Mouse (Mus musculus): ENCODE data around the gene Usp7. TPM values are rescaled to one million over a fixed set of nuclear protein-coding genes. Genes with fewer than 3 reads are reported as not detected.
A peak's percentile ranks its signal among the peaks of the same experiment; 100 is the strongest.

Gene Usp7
- polyA plus RNA-seq, 1 experiment from 2014 or later = 22.7 TPM

DNA sequence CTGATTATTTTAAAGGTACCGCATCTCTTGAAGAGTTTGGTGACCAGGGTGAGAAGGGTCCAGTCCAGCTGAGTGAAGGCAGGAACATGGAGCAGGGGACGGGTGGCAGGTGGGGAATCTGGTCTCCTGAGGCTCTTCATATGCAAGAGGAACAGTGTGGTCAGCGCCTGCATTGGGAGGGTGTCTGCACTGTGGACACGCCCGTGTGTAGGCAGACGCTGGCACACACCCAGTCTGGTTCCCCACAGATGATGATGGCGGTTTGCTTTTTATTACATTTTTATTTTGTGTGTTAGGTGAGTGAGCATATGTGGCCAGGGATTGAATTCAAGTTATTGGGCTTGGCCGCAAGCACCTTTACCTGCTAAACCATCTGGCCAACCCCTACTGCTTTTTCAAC lies 116.5 kb downstream of the Usp7 start:
- no peak for TF ChIP-seq CTCF (IDR thresholded peaks at IDR 0.05; ENCODE audit: low read depth)
- no peaks in the 10 kb centered on the region for H3K27me3 ChIP-seq (ENCODE audit: insufficient read depth, low read length)
- no peak for ATAC-seq (replicated peaks; ENCODE audit: low FRiP score, low read depth)
- H3K4me2 ChIP-seq (ENCODE audit: low read length) = no peak overlapping the region
- H3K9ac ChIP-seq (ENCODE audit: low read depth, low read length) = no peak overlapping the region
- WGBS = 84% methylated on average over 8 of the region's 8 CpGs
- no peaks in the 10 kb centered on the region for H3K36me3 ChIP-seq (ENCODE audit: insufficient read depth, low read length)
- DNase-seq (ENCODE audit: low spot score) = no peak
- no peak overlapping the region for H3K27ac ChIP-seq
- peaks cover 7% of the 10 kb centered on the region; the same call in 1 of the 2 replicates for H3K4me1 ChIP-seq (replicated peaks; ENCODE audit: insufficient read depth, low read length)
- H3K9me3 ChIP-seq (replicated peaks; ENCODE audit: low read length) = no peaks in the 10 kb centered on the region
- no peak overlapping the region for H3K4me3 ChIP-seq (replicated peaks; ENCODE audit: low read depth, low read length)

DNA sequence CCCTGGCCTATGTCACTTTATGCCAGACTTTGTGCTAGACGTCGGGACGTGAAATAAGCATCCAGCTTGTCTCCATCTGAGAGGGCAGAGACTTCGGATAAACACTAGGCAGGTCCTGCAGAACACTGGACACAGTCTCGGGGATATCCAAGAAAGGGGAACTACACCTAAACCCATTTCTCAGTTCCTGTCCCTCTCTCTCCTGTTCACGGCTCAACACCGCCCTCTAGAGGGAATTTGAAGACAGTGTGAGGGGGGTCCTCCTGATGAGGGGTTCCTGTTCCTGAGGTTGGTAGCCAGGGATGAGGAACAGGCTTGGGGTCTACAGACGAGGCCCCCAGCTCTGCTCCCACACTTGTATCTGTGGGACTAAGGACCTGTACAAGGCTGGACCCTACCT lies 117.9 kb downstream of the Usp7 start:
- 6% methylated on average over 8 of the region's 8 CpGs for whole genome bisulfite sequencing
- no peak overlapping the region for H3K27ac ChIP-seq
- no peaks in the 10 kb centered on the region for H3K27me3 ChIP-seq (ENCODE audit: insufficient read depth, low read length)
- H3K9ac ChIP-seq (ENCODE audit: low read depth, low read length) = no peak overlapping the region
- ATAC-seq (replicated peaks; ENCODE audit: low FRiP score, low read depth) (no peak), DNase-seq (ENCODE audit: low spot score) (peak; percentile 78)
- H3K36me3 ChIP-seq (ENCODE audit: insufficient read depth, low read length) = no peaks in the 10 kb centered on the region
- H3K4me3 ChIP-seq (replicated peaks; ENCODE audit: low read depth, low read length) = no peak overlapping the region
- TF ChIP-seq CTCF (IDR thresholded peaks at IDR 0.05; ENCODE audit: low read depth) = peak; percentile 87
- H3K4me1 ChIP-seq (replicated peaks; ENCODE audit: insufficient read depth, low read length) = peaks cover 18% of the 10 kb centered on the region
- H3K4me2 ChIP-seq (ENCODE audit: low read length) = no peak overlapping the region
- no peaks in the 10 kb centered on the region for H3K9me3 ChIP-seq (replicated peaks; ENCODE audit: low read length)

DNA sequence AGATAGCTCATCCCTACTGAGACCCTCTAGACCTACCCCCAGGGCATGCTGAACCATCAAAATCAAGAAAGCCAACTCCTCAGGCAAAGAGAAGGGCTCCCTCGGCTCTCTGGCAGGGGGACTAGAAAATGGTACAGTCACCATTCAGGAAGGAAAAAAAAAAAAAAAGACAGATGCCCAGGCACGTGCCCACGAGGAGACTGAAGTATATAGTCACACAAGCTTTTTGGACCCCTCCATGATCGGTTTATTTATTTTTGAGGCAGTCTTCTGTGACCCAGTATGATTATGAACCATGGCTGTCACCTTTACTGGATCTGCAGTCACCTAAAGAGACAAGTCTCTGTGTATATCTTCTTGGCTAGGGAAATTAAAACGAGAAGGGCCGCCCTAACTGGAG lies 118.8 kb downstream of the Usp7 start:
- no peaks in the 10 kb centered on the region for H3K36me3 ChIP-seq (ENCODE audit: insufficient read depth, low read length)
- no peaks in the 10 kb centered on the region for H3K27me3 ChIP-seq (ENCODE audit: insufficient read depth, low read length)
- H3K4me3 ChIP-seq (replicated peaks; ENCODE audit: low read depth, low read length) = no peak overlapping the region
- DNase-seq (ENCODE audit: low spot score) = no peak
- ATAC-seq (replicated peaks; ENCODE audit: low FRiP score, low read depth) = no peak
- TF ChIP-seq CTCF (IDR thresholded peaks at IDR 0.05; ENCODE audit: low read depth) = no peak
- H3K4me1 ChIP-seq (replicated peaks; ENCODE audit: insufficient read depth, low read length) = peaks cover 18% of the 10 kb centered on the region
- H3K9me3 ChIP-seq (replicated peaks; ENCODE audit: low read length) = no peaks in the 10 kb centered on the region
- H3K27ac ChIP-seq = no peak overlapping the region
- H3K9ac ChIP-seq (ENCODE audit: low read depth, low read length) = no peak overlapping the region
- no peak overlapping the region for H3K4me2 ChIP-seq (ENCODE audit: low read length)
- 62% methylated on average over 6 of the region's 6 CpGs for WGBS

DNA sequence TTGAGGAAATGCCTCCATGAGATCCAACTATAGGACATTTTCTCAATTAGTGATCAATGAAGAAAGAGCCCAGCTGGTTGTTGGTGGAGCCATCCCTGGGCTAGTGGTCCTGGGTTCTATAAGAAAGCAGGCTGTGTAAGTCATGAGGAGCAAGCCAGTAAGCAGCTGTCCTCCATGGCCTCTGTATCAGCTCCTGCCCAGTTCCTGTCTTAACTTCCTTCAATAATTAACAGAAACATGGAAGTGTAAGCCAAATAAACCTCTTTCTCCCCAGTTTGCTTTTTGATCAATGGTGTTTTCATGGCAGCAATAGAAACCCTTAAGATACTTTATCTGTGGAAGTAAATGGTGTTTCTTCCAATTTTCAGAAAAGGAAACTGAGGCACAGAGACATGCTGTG lies 119.3 kb downstream of the Usp7 start:
- no peak for ATAC-seq (replicated peaks; ENCODE audit: low FRiP score, low read depth)
- no peak overlapping the region for H3K27ac ChIP-seq
- no peaks in the 10 kb centered on the region for H3K27me3 ChIP-seq (ENCODE audit: insufficient read depth, low read length)
- H3K4me2 ChIP-seq (ENCODE audit: low read length) = peak overlapping the region; percentile 84; the same call in 1 of the 2 replicates
- DNase-seq (ENCODE audit: low spot score) = no peak
- no peak for TF ChIP-seq CTCF (IDR thresholded peaks at IDR 0.05; ENCODE audit: low read depth)
- no peak overlapping the region for H3K4me3 ChIP-seq (replicated peaks; ENCODE audit: low read depth, low read length)
- no peak overlapping the region for H3K9ac ChIP-seq (ENCODE audit: low read depth, low read length)
- H3K4me1 ChIP-seq (replicated peaks; ENCODE audit: insufficient read depth, low read length) = peaks cover 18% of the 10 kb centered on the region
- no peaks in the 10 kb centered on the region for H3K9me3 ChIP-seq (replicated peaks; ENCODE audit: low read length)
- no peaks in the 10 kb centered on the region for H3K36me3 ChIP-seq (ENCODE audit: insufficient read depth, low read length)

DNA sequence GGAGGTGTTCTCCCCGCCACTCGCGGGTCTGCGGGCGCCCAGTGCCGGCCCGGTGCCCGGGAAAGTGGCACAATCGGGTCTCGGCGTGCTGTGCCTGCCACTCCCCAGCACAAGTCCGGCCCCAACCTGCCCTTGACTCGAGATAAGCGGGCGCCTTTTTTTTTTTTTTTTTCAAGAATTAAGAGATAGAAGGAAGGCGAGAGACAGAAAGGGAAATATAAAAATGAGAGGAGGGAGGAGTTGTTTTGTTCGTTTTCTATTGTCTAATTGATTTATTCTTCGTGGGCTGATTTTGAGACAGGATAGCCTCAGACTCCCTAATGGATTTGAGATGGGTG lies 119.8 kb downstream of the Usp7 start:
- Histone ChIP-seq H3K4me3 (replicated peaks; ENCODE audit: low read depth, low read length) (peak overlapping the region; percentile 59), H3K27me3 (ENCODE audit: insufficient read depth, low read length) (no peaks in the 10 kb centered on the region), H3K4me2 (ENCODE audit: low read length) (peak overlapping the region; percentile 84), H3K9ac (ENCODE audit: low read depth, low read length) (peak overlapping the region; percentile 63; the same call in 1 of the 2 replicates), H3K36me3 (ENCODE audit: insufficient read depth, low read length) (no peaks in the 10 kb centered on the region), H3K9me3 (replicated peaks; ENCODE audit: low read length) (no peaks in the 10 kb centered on the region), H3K4me1 (replicated peaks; ENCODE audit: insufficient read depth, low read length) (peaks cover 18% of the 10 kb centered on the region), H3K27ac (no peak overlapping the region)
- TF ChIP-seq CTCF (IDR thresholded peaks at IDR 0.05; ENCODE audit: low read depth) = no peak
- DNase-seq (ENCODE audit: low spot score) (no peak), ATAC-seq (replicated peaks; ENCODE audit: low FRiP score, low read depth) (no peak)
- WGBS = under 1% methylated on average over 18 of the region's 18 CpGs

DNA sequence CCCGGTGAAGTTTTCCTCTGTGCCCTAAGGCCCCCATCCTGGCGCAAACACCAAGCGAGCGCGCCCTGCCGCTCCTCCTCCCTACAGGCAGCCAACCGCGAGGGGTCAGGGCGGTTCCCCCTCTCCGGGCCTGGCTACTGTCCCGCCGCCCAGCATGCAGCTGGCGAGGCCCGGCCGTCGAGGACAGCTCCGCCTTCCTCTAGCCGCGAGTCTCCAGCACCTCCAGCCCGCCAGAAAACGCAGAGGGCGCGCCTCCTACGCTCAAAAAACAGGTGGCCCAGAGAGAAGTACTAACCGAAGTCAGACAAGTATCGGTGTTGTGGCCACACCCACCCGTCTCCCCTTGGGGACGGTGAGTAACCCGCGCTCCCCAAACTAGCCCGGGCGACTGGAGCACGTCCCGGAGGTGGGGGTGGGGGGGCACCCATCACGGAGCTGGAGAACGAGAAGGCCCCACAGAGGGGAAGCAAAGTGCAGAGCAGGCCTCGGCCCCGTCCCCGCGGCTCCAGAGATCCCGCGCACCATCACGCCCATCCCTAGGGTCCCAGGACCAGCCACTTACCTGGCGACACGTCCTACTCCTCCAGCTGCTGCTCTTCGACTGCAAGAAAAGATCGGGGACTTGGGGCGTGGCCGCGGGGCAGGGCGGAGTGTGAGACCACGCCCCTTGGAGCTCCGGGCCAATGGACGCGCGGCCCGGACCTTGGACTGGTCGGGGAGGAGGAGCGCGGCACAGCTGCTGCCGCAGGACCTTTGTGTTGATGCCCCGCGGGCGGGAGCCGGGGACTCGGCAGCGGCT lies 120.4 kb downstream of the Usp7 start, which contains the start of gene Carhsp1:
TSS of gene Carhsp1 (minus strand) at position 605 of the 799 bp plus-strand sequence.
- peaks cover 23% of the 10 kb centered on the region for H3K4me1 ChIP-seq (replicated peaks; ENCODE audit: insufficient read depth, low read length)
- peak within 1 kb of the TSS; percentile 63 for H3K9ac ChIP-seq (ENCODE audit: low read depth, low read length)
- H3K27ac ChIP-seq = peak within 1 kb of the TSS; percentile 85
- peak; percentile 54 for TF ChIP-seq CTCF (IDR thresholded peaks at IDR 0.05; ENCODE audit: low read depth)
- no peaks in the 10 kb centered on the region for H3K36me3 ChIP-seq (ENCODE audit: insufficient read depth, low read length)
- DNase-seq (ENCODE audit: low spot score) (peak; percentile 96), ATAC-seq (replicated peaks; ENCODE audit: low FRiP score, low read depth) (peak; percentile 89)
- under 1% methylated on average over 67 of the region's 67 CpGs for WGBS
- no peaks in the 10 kb centered on the region for H3K27me3 ChIP-seq (ENCODE audit: insufficient read depth, low read length)
- no peaks in the 10 kb centered on the region for H3K9me3 ChIP-seq (replicated peaks; ENCODE audit: low read length)
- peak within 1 kb of the TSS; percentile 59 for H3K4me3 ChIP-seq (replicated peaks; ENCODE audit: low read depth, low read length)
- peak within 1 kb of the TSS; percentile 84 for H3K4me2 ChIP-seq (ENCODE audit: low read length)
